Mouse (Mus musculus) embryonic fibroblast, embryonic 13.5 days (primary cell): Measurements from ENCODE around the gene Prex1.

Source experiments
- CTCF ChIP-seq: IDR thresholded peaks from 2 replicates; pipeline ENCODE4 v1.5.1; 2011; ENCODE audit warnings: mild to moderate bottlenecking, control low read depth, low read length, moderate library complexity, borderline replicate concordance; ENCODE audit not compliant: insufficient read depth
- POLR2A ChIP-seq: IDR thresholded peaks from 2 replicates; pipeline ENCODE4 v1.6.1; 2011; ENCODE audit warnings: low read depth, mild to moderate bottlenecking, control low read depth, low read length, moderate library complexity

DNA sequence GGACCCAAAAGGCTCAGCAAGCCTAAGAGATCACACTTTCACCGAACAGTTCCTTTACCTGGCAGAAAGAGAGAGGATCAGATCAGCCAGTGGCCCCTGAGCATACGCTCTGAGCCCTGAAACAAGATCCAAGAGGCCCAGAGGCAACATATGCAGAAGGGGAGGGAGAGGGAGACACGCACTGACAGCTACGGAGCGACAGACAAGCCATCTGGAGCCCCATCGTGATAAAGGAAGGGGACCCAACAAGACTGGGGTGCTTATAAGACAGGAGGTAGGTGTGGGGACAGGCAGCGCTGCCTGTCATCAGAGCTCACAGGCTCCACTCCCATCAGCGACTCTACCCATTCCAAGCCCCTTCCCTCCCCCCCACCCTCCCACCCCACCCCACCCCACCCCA lies 27.8 kb downstream of the Prex1 start:
- TF ChIP-seq POLR2A (no peak), CTCF (no peak)
